Mouse (Mus musculus): ENCODE data around the gene Vwa2. TPM values are rescaled to one million over a fixed set of nuclear protein-coding genes. Genes with fewer than 3 reads are reported as not detected.

Vwa2 gene
- polyA plus RNA-seq, 1 experiment, result not detected

- H3K9me3 ChIP-seq, result no peaks in the 10 kb centered on the region
- H3K27me3 ChIP-seq (replicated peaks), result peaks cover 45% of the 10 kb centered on the region
- no peak overlapping the region for H3K4me3 ChIP-seq (replicated peaks)
- H3K36me3 ChIP-seq (replicated peaks; ENCODE audit: low read length), result no peaks in the 10 kb centered on the region
- TF ChIP-seq FLI1 (IDR thresholded peaks at IDR 0.05; ENCODE audit: low read length), result no peak
- no peak for TF ChIP-seq GATA1 (IDR thresholded peaks at IDR 0.05; ENCODE audit: borderline replicate concordance, low read length)
- H3K4me1 ChIP-seq, result peaks cover 10% of the 10 kb centered on the region
Measured at GRCm38 (mm10) chr19:56904095-56904494, 30.0 kb downstream of the Vwa2 start.

- peaks cover 10% of the 10 kb centered on the region for H3K4me1 ChIP-seq
- peaks cover 49% of the 10 kb centered on the region for H3K27me3 ChIP-seq (replicated peaks)
- H3K9me3 ChIP-seq, result no peaks in the 10 kb centered on the region
- H3K36me3 ChIP-seq (replicated peaks; ENCODE audit: low read length), result no peaks in the 10 kb centered on the region
- no peak overlapping the region for H3K4me3 ChIP-seq (replicated peaks)
- TF ChIP-seq FLI1 (IDR thresholded peaks at IDR 0.05; ENCODE audit: low read length) (no peak), GATA1 (IDR thresholded peaks at IDR 0.05; ENCODE audit: borderline replicate concordance, low read length) (no peak)
Measured at GRCm38 (mm10) chr19:56905395-56905794, 31.3 kb downstream of the Vwa2 start.

- Histone ChIP-seq H3K4me3 (replicated peaks) (no peak overlapping the region), H3K4me1 (peaks cover 10% of the 10 kb centered on the region), H3K9me3 (no peaks in the 10 kb centered on the region), H3K27me3 (replicated peaks) (peaks cover 50% of the 10 kb centered on the region), H3K36me3 (replicated peaks; ENCODE audit: low read length) (no peaks in the 10 kb centered on the region)
- no peak for TF ChIP-seq GATA1 (IDR thresholded peaks at IDR 0.05; ENCODE audit: borderline replicate concordance, low read length)
- no peak for TF ChIP-seq FLI1 (IDR thresholded peaks at IDR 0.05; ENCODE audit: low read length)
Measured at GRCm38 (mm10) chr19:56907850-56908249, 33.8 kb downstream of the Vwa2 start.

GRCm38 (mm10) chr19:56908472-56909270 is 34.6 kb downstream of the Vwa2 start:
- no peak for TF ChIP-seq FLI1 (IDR thresholded peaks at IDR 0.05; ENCODE audit: low read length)

GRCm38 (mm10) chr19:56910561-56910960 is 36.5 kb downstream of the Vwa2 start:
- Histone ChIP-seq H3K36me3 (replicated peaks; ENCODE audit: low read length) (no peaks in the 10 kb centered on the region), H3K9me3 (peaks cover 14% of the 10 kb centered on the region), H3K4me3 (replicated peaks) (no peak overlapping the region), H3K4me1 (peaks cover 10% of the 10 kb centered on the region), H3K27me3 (replicated peaks) (peaks cover 51% of the 10 kb centered on the region)
- TF ChIP-seq FLI1 (IDR thresholded peaks at IDR 0.05; ENCODE audit: low read length), result no peak
- no peak for TF ChIP-seq GATA1 (IDR thresholded peaks at IDR 0.05; ENCODE audit: borderline replicate concordance, low read length)

More at GRCm38 (mm10) chr19:56908472-56909270, 34.6 kb downstream of the Vwa2 start:
- H3K4me1 ChIP-seq, result peaks cover 10% of the 10 kb centered on the region
- peaks cover 49% of the 10 kb centered on the region for H3K27me3 ChIP-seq (replicated peaks)
- no peaks in the 10 kb centered on the region for H3K9me3 ChIP-seq
- no peaks in the 10 kb centered on the region for H3K36me3 ChIP-seq (replicated peaks; ENCODE audit: low read length)
- H3K4me3 ChIP-seq (replicated peaks), result no peak overlapping the region

- peaks cover 14% of the 10 kb centered on the region for H3K9me3 ChIP-seq
- no peak for TF ChIP-seq FLI1 (IDR thresholded peaks at IDR 0.05; ENCODE audit: low read length)
- TF ChIP-seq GATA1 (IDR thresholded peaks at IDR 0.05; ENCODE audit: borderline replicate concordance, low read length), result no peak
- H3K4me3 ChIP-seq (replicated peaks), result no peak overlapping the region
- peaks cover under 1% of the 10 kb centered on the region; the same call in 1 of the 2 replicates for H3K4me1 ChIP-seq
- no peaks in the 10 kb centered on the region for H3K36me3 ChIP-seq (replicated peaks; ENCODE audit: low read length)
- H3K27me3 ChIP-seq (replicated peaks), result peaks cover 53% of the 10 kb centered on the region
Measured at GRCm38 (mm10) chr19:56913761-56914160, 39.7 kb downstream of the Vwa2 start.

GRCm38 (mm10) chr19:56914658-56915057 is 40.6 kb downstream of the Vwa2 start:
- no peak overlapping the region for H3K4me3 ChIP-seq (replicated peaks)

GRCm38 (mm10) chr19:56915084-56915483 is 41.0 kb downstream of the Vwa2 start:
- no peaks in the 10 kb centered on the region for H3K4me1 ChIP-seq
- H3K36me3 ChIP-seq (replicated peaks; ENCODE audit: low read length), result no peaks in the 10 kb centered on the region
- peaks cover 14% of the 10 kb centered on the region for H3K9me3 ChIP-seq
- TF ChIP-seq FLI1 (IDR thresholded peaks at IDR 0.05; ENCODE audit: low read length) (no peak), GATA1 (IDR thresholded peaks at IDR 0.05; ENCODE audit: borderline replicate concordance, low read length) (no peak)
- H3K27me3 ChIP-seq (replicated peaks), result peaks cover 46% of the 10 kb centered on the region
- no peak overlapping the region for H3K4me3 ChIP-seq (replicated peaks)

More at GRCm38 (mm10) chr19:56914658-56915057, 40.6 kb downstream of the Vwa2 start:
- TF ChIP-seq FLI1 (IDR thresholded peaks at IDR 0.05; ENCODE audit: low read length) (no peak), GATA1 (IDR thresholded peaks at IDR 0.05; ENCODE audit: borderline replicate concordance, low read length) (no peak)
- no peaks in the 10 kb centered on the region for H3K36me3 ChIP-seq (replicated peaks; ENCODE audit: low read length)
- no peaks in the 10 kb centered on the region for H3K4me1 ChIP-seq
- peaks cover 14% of the 10 kb centered on the region for H3K9me3 ChIP-seq
- peaks cover 47% of the 10 kb centered on the region for H3K27me3 ChIP-seq (replicated peaks)

- no peaks in the 10 kb centered on the region for H3K36me3 ChIP-seq (replicated peaks; ENCODE audit: low read length)
- H3K9me3 ChIP-seq, result peaks cover 8% of the 10 kb centered on the region
- no peak for TF ChIP-seq GATA1 (IDR thresholded peaks at IDR 0.05; ENCODE audit: borderline replicate concordance, low read length)
- TF ChIP-seq FLI1 (IDR thresholded peaks at IDR 0.05; ENCODE audit: low read length), result no peak
- H3K4me1 ChIP-seq, result no peaks in the 10 kb centered on the region
- H3K27me3 ChIP-seq (replicated peaks), result peaks cover 44% of the 10 kb centered on the region
- H3K4me3 ChIP-seq (replicated peaks), result no peak overlapping the region
Measured at GRCm38 (mm10) chr19:56919628-56920027, 45.6 kb downstream of the Vwa2 start.

GRCm38 (mm10) chr19:56920232-56920631 is 46.2 kb downstream of the Vwa2 start:
- H3K4me1 ChIP-seq, result no peaks in the 10 kb centered on the region
- H3K27me3 ChIP-seq (replicated peaks), result peaks cover 45% of the 10 kb centered on the region
- 0 out of 2 replicates have a peak, but pooled peaks cover 2% of the 10 kb centered on the region for H3K9me3 ChIP-seq
- no peak overlapping the region for H3K4me3 ChIP-seq (replicated peaks)
- H3K36me3 ChIP-seq (replicated peaks; ENCODE audit: low read length), result no peaks in the 10 kb centered on the region
- TF ChIP-seq GATA1 (IDR thresholded peaks at IDR 0.05; ENCODE audit: borderline replicate concordance, low read length) (no peak), FLI1 (IDR thresholded peaks at IDR 0.05; ENCODE audit: low read length) (no peak)
